Mouse (Mus musculus): Measurements from ENCODE around the gene Gm6205. TPM values are rescaled to one million over a fixed set of nuclear protein-coding genes. Genes with fewer than 3 reads are reported as not detected.
"Not testable (repeated sequence)": the region's sequence is repeated elsewhere in the genome, so short reads cannot be mapped to it uniquely, and the experiment has no call there.

The Gm6205 gene
- polyA plus RNA-seq (2016; fragmentation: Nextera tagmentation; extraction: Ambion mirVana): not detected in 2 replicates

DNA sequence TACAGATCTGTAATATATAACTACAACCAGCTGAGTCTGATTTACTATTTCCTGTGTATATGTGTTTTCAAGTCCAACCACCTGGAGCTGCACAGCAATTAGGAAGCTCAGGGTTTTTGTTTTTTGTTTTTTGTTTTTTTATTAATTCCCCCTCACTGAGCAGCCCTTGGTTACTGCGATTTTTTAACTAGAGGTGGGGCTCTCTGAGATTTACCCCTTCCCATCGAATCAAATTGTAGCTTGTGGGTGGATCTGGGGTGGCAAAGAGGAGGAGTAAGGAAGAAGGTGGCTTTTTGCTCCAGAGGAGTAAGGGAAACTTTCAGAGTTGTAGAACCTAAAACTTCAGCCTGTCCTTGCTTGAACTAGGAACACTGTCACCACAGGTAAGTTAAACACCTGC is at the start of gene Gm6205:
Gene Gm6205, plus strand, starts transcription at position 301 of the 400 bp plus-strand sequence.
- not testable (repeated sequence) for H3K4me3 ChIP-seq; H3K4me2 ChIP-seq (replicated peaks); ATAC-seq (ENCODE audit: insufficient number of reproducible peaks, insufficient read depth, low FRiP score, low TSS enrichment); H3K27me3 ChIP-seq; H3K9ac ChIP-seq; H3K4me1 ChIP-seq; H3K9me3 ChIP-seq; H3K27ac ChIP-seq; H3K36me3 ChIP-seq
- no CpG with 5 or more reads among the region's 2 CpGs for whole genome bisulfite sequencing

- not testable (repeated sequence) for H3K36me3 ChIP-seq; H3K4me1 ChIP-seq; H3K9ac ChIP-seq; H3K27ac ChIP-seq; ATAC-seq (ENCODE audit: insufficient number of reproducible peaks, insufficient read depth, low FRiP score, low TSS enrichment); H3K9me3 ChIP-seq; H3K27me3 ChIP-seq; H3K4me2 ChIP-seq (replicated peaks); H3K4me3 ChIP-seq
- WGBS: no CpG with 5 or more reads among the region's 1 CpGs
Observed at GRCm38 (mm10) chr5:94616242-94616641, 31.9 kb upstream of the Gm6205 start, which contains the start of gene Gm3147. Gene Gm3147, minus strand, starts transcription at chr5:94616342.

DNA sequence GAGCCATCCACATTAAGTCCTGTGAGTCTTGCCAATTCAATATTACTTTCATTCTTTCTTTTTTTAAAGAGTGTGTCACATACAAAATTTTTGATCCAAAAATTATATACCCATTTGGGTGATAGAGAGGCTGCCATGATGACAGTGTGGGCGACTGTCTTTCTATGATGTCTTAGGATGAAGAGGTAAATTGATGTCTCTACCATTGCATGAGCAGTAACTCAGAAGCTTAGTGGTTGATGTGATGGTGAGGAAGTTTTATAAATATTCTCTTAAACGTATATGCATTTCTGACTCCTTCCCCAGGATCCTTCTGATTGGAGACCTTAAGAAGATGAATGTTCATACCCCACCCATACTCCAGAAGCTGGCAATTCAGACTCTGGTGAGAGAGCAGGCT is 24.5 kb upstream of the Gm6205 start, which contains the start of gene Gm6509:
Gene Gm6509, plus strand, starts transcription at position 301 of the 400 bp plus-strand sequence.
- H3K36me3 ChIP-seq; H3K4me2 ChIP-seq (replicated peaks); H3K4me3 ChIP-seq; ATAC-seq (ENCODE audit: insufficient number of reproducible peaks, insufficient read depth, low FRiP score, low TSS enrichment); H3K27ac ChIP-seq; H3K9me3 ChIP-seq; H3K4me1 ChIP-seq; H3K9ac ChIP-seq; H3K27me3 ChIP-seq: not testable (repeated sequence)
- no CpG with 5 or more reads among the region's 2 CpGs for WGBS

Other genes starting within 250 kb of the Gm6205 start
- not detected in 2 replicates for gene Gm7682, start 202.6 kb upstream of the Gm6205 start, polyA plus RNA-seq (2016; fragmentation: Nextera tagmentation; extraction: Ambion mirVana)
- not detected in 2 replicates for gene Gm3139, start 122.1 kb upstream of the Gm6205 start, polyA plus RNA-seq (2016; fragmentation: Nextera tagmentation; extraction: Ambion mirVana)
- gene Gm3147, start 32.0 kb upstream of the Gm6205 start, polyA plus RNA-seq (2016; fragmentation: Nextera tagmentation; extraction: Ambion mirVana): not detected in 2 replicates
- gene Gm6509, start 24.4 kb upstream of the Gm6205 start, polyA plus RNA-seq (2016; fragmentation: Nextera tagmentation; extraction: Ambion mirVana): not detected in 2 replicates
- gene Gm3183, start 217.1 kb downstream of the Gm6205 start, polyA plus RNA-seq (2016; fragmentation: Nextera tagmentation; extraction: Ambion mirVana): not detected in 2 replicates

Measured in embryonic facial prominence, embryonic 12.5 days (tissue).